Mouse (Mus musculus): ENCODE measurements at regions not wholly inside any gene's neighbourhood (a gene's known extent, or its start where the extent isn't known, plus 50 kb on each side); places are given as distances from the start of the nearest gene placed in this dataset.
A peak's percentile ranks its signal among the peaks of the same experiment; 100 is the strongest.

GRCm38 (mm10) chr17:80813194-80813593 lies 84.9 kb upstream of the Map4k3 start:
- H3K4me2 ChIP-seq (ENCODE audit: low read depth, low read length, poor library complexity, severe bottlenecking), result no peak overlapping the region
- H3K27ac ChIP-seq (ENCODE audit: low read depth, low read length), result no peak overlapping the region
- no peak overlapping the region for H3K9ac ChIP-seq (replicated peaks; ENCODE audit: low read length, poor library complexity, severe bottlenecking)
- H3K4me1 ChIP-seq (ENCODE audit: insufficient read depth, low read length), result no peaks in the 10 kb centered on the region
- WGBS, result 90% methylated on average over 10 of the region's 10 CpGs
- ATAC-seq (ENCODE audit: low FRiP score) (no peak), DNase-seq (ENCODE audit: low spot score) (no peak)
- H3K9me3 ChIP-seq (ENCODE audit: low read length), result no peaks in the 10 kb centered on the region
- no peaks in the 10 kb centered on the region for H3K36me3 ChIP-seq (ENCODE audit: insufficient read depth, low read length)
- peak; percentile 31 for TF ChIP-seq CTCF (IDR thresholded peaks at IDR 0.05)
- no peaks in the 10 kb centered on the region for H3K27me3 ChIP-seq (ENCODE audit: insufficient read depth, low read length)
- H3K4me3 ChIP-seq (ENCODE audit: low read depth, low read length), result no peak overlapping the region

GRCm38 (mm10) chr17:80809275-80809674 lies 81.0 kb upstream of the Map4k3 start:
- 67% methylated on average over 5 of the region's 5 CpGs for WGBS
- H3K4me1 ChIP-seq (ENCODE audit: insufficient read depth, low read length), result no peaks in the 10 kb centered on the region

GRCm38 (mm10) chr17:80808069-80808468 lies 79.8 kb upstream of the Map4k3 start:
- H3K4me2 ChIP-seq (ENCODE audit: low read depth, low read length, poor library complexity, severe bottlenecking), result no peak overlapping the region
- 61% methylated on average over 10 of the region's 10 CpGs for WGBS
- H3K27ac ChIP-seq (ENCODE audit: low read depth, low read length), result no peak overlapping the region
- no peak overlapping the region for H3K9ac ChIP-seq (replicated peaks; ENCODE audit: low read length, poor library complexity, severe bottlenecking)
- H3K27me3 ChIP-seq (ENCODE audit: insufficient read depth, low read length), result no peaks in the 10 kb centered on the region
- no peak for DNase-seq (ENCODE audit: low spot score)
- no peaks in the 10 kb centered on the region for H3K4me1 ChIP-seq (ENCODE audit: insufficient read depth, low read length)
- no peaks in the 10 kb centered on the region for H3K9me3 ChIP-seq (ENCODE audit: low read length)
- H3K36me3 ChIP-seq (ENCODE audit: insufficient read depth, low read length), result no peaks in the 10 kb centered on the region
- no peak overlapping the region for H3K4me3 ChIP-seq (ENCODE audit: low read depth, low read length)
- no peak for ATAC-seq (ENCODE audit: low FRiP score)
- no peak for TF ChIP-seq CTCF (IDR thresholded peaks at IDR 0.05)

More at GRCm38 (mm10) chr17:80809275-80809674, 81.0 kb upstream of the Map4k3 start:
- Histone ChIP-seq H3K27ac (ENCODE audit: low read depth, low read length) (no peak overlapping the region), H3K27me3 (ENCODE audit: insufficient read depth, low read length) (no peaks in the 10 kb centered on the region), H3K4me2 (ENCODE audit: low read depth, low read length, poor library complexity, severe bottlenecking) (no peak overlapping the region), H3K36me3 (ENCODE audit: insufficient read depth, low read length) (no peaks in the 10 kb centered on the region), H3K9ac (replicated peaks; ENCODE audit: low read length, poor library complexity, severe bottlenecking) (no peak overlapping the region), H3K9me3 (ENCODE audit: low read length) (no peaks in the 10 kb centered on the region), H3K4me3 (ENCODE audit: low read depth, low read length) (no peak overlapping the region)
- DNase-seq (ENCODE audit: low spot score) (no peak), ATAC-seq (ENCODE audit: low FRiP score) (no peak)
- TF ChIP-seq CTCF (IDR thresholded peaks at IDR 0.05), result no peak

GRCm38 (mm10) chr17:80803361-80803915 lies 75.2 kb upstream of the Map4k3 start:
- Histone ChIP-seq H3K27ac (ENCODE audit: low read depth, low read length) (no peak overlapping the region), H3K4me3 (ENCODE audit: low read depth, low read length) (no peak overlapping the region), H3K4me2 (ENCODE audit: low read depth, low read length, poor library complexity, severe bottlenecking) (no peak overlapping the region), H3K9me3 (ENCODE audit: low read length) (no peaks in the 10 kb centered on the region), H3K27me3 (ENCODE audit: insufficient read depth, low read length) (no peaks in the 10 kb centered on the region), H3K9ac (replicated peaks; ENCODE audit: low read length, poor library complexity, severe bottlenecking) (no peak overlapping the region), H3K36me3 (ENCODE audit: insufficient read depth, low read length) (no peaks in the 10 kb centered on the region), H3K4me1 (ENCODE audit: insufficient read depth, low read length) (no peaks in the 10 kb centered on the region)
- no peak for DNase-seq (ENCODE audit: low spot score)
- TF ChIP-seq CTCF (IDR thresholded peaks at IDR 0.05), result no peak
- WGBS, result 85% methylated on average over 8 of the region's 8 CpGs
- ATAC-seq (ENCODE audit: low FRiP score), result no peak

GRCm38 (mm10) chr17:80802622-80803021 lies 74.3 kb upstream of the Map4k3 start:
- 0 out of 2 replicates have a peak overlapping the region, but pooled peaks have one; percentile 26 for H3K27ac ChIP-seq (ENCODE audit: low read depth, low read length)
- H3K9me3 ChIP-seq (ENCODE audit: low read length), result no peaks in the 10 kb centered on the region
- no peak overlapping the region for H3K9ac ChIP-seq (replicated peaks; ENCODE audit: low read length, poor library complexity, severe bottlenecking)
- H3K4me2 ChIP-seq (ENCODE audit: low read depth, low read length, poor library complexity, severe bottlenecking), result no peak overlapping the region
- no peaks in the 10 kb centered on the region for H3K36me3 ChIP-seq (ENCODE audit: insufficient read depth, low read length)
- no peaks in the 10 kb centered on the region for H3K4me1 ChIP-seq (ENCODE audit: insufficient read depth, low read length)
- no peak for ATAC-seq (ENCODE audit: low FRiP score)
- DNase-seq (ENCODE audit: low spot score), result no peak
- no peak overlapping the region for H3K4me3 ChIP-seq (ENCODE audit: low read depth, low read length)
- no peak for TF ChIP-seq CTCF (IDR thresholded peaks at IDR 0.05)
- 59% methylated on average over 10 of the region's 10 CpGs for WGBS
- no peaks in the 10 kb centered on the region for H3K27me3 ChIP-seq (ENCODE audit: insufficient read depth, low read length)

GRCm38 (mm10) chr17:80801991-80802390 lies 73.7 kb upstream of the Map4k3 start:
- Histone ChIP-seq H3K4me3 (ENCODE audit: low read depth, low read length) (no peak overlapping the region), H3K36me3 (ENCODE audit: insufficient read depth, low read length) (no peaks in the 10 kb centered on the region), H3K9me3 (ENCODE audit: low read length) (no peaks in the 10 kb centered on the region), H3K4me2 (ENCODE audit: low read depth, low read length, poor library complexity, severe bottlenecking) (no peak overlapping the region), H3K27me3 (ENCODE audit: insufficient read depth, low read length) (no peaks in the 10 kb centered on the region), H3K27ac (ENCODE audit: low read depth, low read length) (0 out of 2 replicates have a peak overlapping the region, but pooled peaks have one; percentile 26), H3K9ac (replicated peaks; ENCODE audit: low read length, poor library complexity, severe bottlenecking) (no peak overlapping the region), H3K4me1 (ENCODE audit: insufficient read depth, low read length) (no peaks in the 10 kb centered on the region)
- TF ChIP-seq CTCF (IDR thresholded peaks at IDR 0.05), result no peak
- DNase-seq (ENCODE audit: low spot score) (no peak), ATAC-seq (ENCODE audit: low FRiP score) (no peak)
- WGBS, result 35% methylated on average over 8 of the region's 8 CpGs
